Mouse (Mus musculus): ENCODE measurements at regions not wholly inside any gene's neighbourhood (a gene's known extent, or its start where the extent isn't known, plus 50 kb on each side); places are given as distances from the start of the nearest gene placed in this dataset.

DNA sequence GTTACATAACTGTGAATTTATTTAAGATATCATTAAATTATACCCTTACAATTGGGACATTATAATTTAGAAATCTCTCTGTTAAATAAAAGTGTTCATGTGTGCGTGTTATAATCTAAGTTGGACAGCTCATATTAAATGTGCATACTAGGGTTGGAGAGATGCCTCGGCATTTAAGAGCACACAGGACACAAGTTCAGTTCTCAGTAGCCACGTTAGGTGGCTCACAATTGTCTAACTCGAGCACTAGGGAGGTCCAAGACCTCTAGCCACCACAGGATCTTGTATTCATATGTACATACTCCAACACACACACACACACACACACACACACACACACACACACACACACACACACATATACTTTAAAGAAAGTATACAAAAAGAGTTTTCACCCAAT is 56.0 kb downstream of the Foxf2 start:
- WGBS: 81% methylated on average over 4 of the region's 4 CpGs
- H3K4me2 ChIP-seq (ENCODE audit: low read depth, low read length): no peak overlapping the region
- no peak overlapping the region for H3K27ac ChIP-seq (replicated peaks; ENCODE audit: low read depth, low read length)
- no peaks in the 10 kb centered on the region for H3K27me3 ChIP-seq (replicated peaks; ENCODE audit: control insufficient read depth, insufficient read depth, low read length)
- no peaks in the 10 kb centered on the region for H3K36me3 ChIP-seq (ENCODE audit: control insufficient read depth, insufficient read depth, low read length)
- no peak overlapping the region for H3K9ac ChIP-seq (ENCODE audit: low read depth, low read length)
- no peak for ATAC-seq (ENCODE audit: low read depth)
- H3K4me1 ChIP-seq (ENCODE audit: control insufficient read depth, insufficient read depth, low read length): no peaks in the 10 kb centered on the region
- no peak for DNase-seq (ENCODE audit: low spot score)
- H3K9me3 ChIP-seq (ENCODE audit: control insufficient read depth, low read length): no peaks in the 10 kb centered on the region
- H3K4me3 ChIP-seq (ENCODE audit: low read depth, low read length): no peak overlapping the region

DNA sequence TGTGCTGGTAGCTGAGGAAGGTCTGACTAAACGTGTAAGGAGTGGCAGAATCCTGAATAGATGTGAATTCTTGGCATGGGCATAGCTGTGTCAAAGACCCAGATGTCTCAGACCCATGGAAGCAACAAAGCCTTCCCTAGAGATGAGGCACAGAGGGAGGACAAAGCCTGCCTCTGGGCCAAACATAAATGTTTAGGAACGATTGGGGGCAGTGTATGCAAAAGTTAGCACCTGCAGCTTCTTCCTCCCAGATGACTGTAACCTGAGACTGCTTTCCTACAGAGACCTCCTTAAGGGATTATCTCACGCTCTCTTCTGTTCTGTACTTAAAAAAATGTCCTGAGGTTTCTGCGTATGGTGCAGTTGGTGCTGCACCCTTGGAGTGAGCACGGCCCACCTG is 57.7 kb downstream of the Foxf2 start:
- Histone ChIP-seq H3K9ac (ENCODE audit: low read depth, low read length) (no peak overlapping the region), H3K9me3 (ENCODE audit: control insufficient read depth, low read length) (no peaks in the 10 kb centered on the region), H3K36me3 (ENCODE audit: control insufficient read depth, insufficient read depth, low read length) (no peaks in the 10 kb centered on the region), H3K4me2 (ENCODE audit: low read depth, low read length) (no peak overlapping the region), H3K27me3 (replicated peaks; ENCODE audit: control insufficient read depth, insufficient read depth, low read length) (no peaks in the 10 kb centered on the region), H3K27ac (replicated peaks; ENCODE audit: low read depth, low read length) (no peak overlapping the region), H3K4me1 (ENCODE audit: control insufficient read depth, insufficient read depth, low read length) (no peaks in the 10 kb centered on the region), H3K4me3 (ENCODE audit: low read depth, low read length) (no peak overlapping the region)
- no peak for DNase-seq (ENCODE audit: low spot score)
- no peak; the same call in 1 of the 2 replicates for ATAC-seq (ENCODE audit: low read depth)
- WGBS: 40% methylated on average over 5 of the region's 5 CpGs

DNA sequence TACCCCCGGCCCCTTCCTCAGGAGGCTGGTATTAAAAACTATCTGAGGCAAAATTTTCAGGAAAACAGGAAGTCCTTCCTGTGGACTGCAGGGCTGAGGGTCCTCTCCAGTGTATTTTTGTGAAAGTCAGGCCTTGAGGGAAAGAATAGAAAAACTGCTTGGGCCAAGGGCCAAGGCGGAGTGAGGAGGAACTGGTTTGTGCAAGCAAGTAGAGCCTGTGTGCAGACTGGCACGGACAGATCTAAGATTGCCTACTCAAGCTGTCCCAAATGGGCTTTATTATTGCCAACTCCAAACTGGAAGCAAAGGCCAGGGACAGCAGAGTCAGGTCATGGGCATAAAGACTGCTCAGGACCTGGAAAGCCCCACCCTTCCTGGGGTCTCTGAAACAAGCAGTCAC is 62.9 kb downstream of the Foxf2 start:
- DNase-seq (ENCODE audit: low spot score) (no peak), ATAC-seq (ENCODE audit: low read depth) (no peak)
- Histone ChIP-seq H3K4me1 (ENCODE audit: control insufficient read depth, insufficient read depth, low read length) (no peaks in the 10 kb centered on the region), H3K27ac (replicated peaks; ENCODE audit: low read depth, low read length) (no peak overlapping the region), H3K9ac (ENCODE audit: low read depth, low read length) (no peak overlapping the region), H3K4me2 (ENCODE audit: low read depth, low read length) (no peak overlapping the region), H3K36me3 (ENCODE audit: control insufficient read depth, insufficient read depth, low read length) (no peaks in the 10 kb centered on the region), H3K9me3 (ENCODE audit: control insufficient read depth, low read length) (no peaks in the 10 kb centered on the region), H3K4me3 (ENCODE audit: low read depth, low read length) (no peak overlapping the region), H3K27me3 (replicated peaks; ENCODE audit: control insufficient read depth, insufficient read depth, low read length) (no peaks in the 10 kb centered on the region)
- 78% methylated on average over 3 of the region's 3 CpGs for WGBS

DNA sequence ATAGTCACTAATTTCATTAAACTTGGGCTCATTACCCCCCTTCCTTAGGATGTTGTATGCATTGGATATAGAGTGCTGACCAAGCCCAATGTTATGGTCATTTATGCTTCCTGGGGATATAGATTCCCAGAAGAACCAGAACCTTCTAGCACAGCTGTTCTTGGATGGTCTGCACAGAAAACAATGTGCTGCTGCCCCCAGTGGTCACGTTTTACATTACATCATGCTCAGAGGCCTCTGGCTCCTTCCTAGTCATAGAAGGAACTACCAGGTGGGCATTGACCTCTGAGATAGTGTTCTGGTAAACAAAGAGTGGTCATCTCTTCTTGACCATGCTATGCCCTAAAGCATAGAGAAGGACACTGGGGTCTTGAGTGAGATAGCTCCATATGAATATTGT is 63.7 kb downstream of the Foxf2 start:
- WGBS: 0% methylated on average over 1 of the region's 1 CpGs
- Histone ChIP-seq H3K4me1 (ENCODE audit: control insufficient read depth, insufficient read depth, low read length) (no peaks in the 10 kb centered on the region), H3K27me3 (replicated peaks; ENCODE audit: control insufficient read depth, insufficient read depth, low read length) (no peaks in the 10 kb centered on the region), H3K9ac (ENCODE audit: low read depth, low read length) (no peak overlapping the region), H3K4me2 (ENCODE audit: low read depth, low read length) (no peak overlapping the region), H3K4me3 (ENCODE audit: low read depth, low read length) (no peak overlapping the region), H3K27ac (replicated peaks; ENCODE audit: low read depth, low read length) (no peak overlapping the region), H3K9me3 (ENCODE audit: control insufficient read depth, low read length) (no peaks in the 10 kb centered on the region), H3K36me3 (ENCODE audit: control insufficient read depth, insufficient read depth, low read length) (no peaks in the 10 kb centered on the region)
- ATAC-seq (ENCODE audit: low read depth): no peak
- DNase-seq (ENCODE audit: low spot score): no peak

GRCm38 (mm10) chr13:31695725-31696124 is 70.1 kb downstream of the Foxf2 start:
- Histone ChIP-seq H3K36me3 (ENCODE audit: control insufficient read depth, insufficient read depth, low read length) (no peaks in the 10 kb centered on the region), H3K27me3 (replicated peaks; ENCODE audit: control insufficient read depth, insufficient read depth, low read length) (no peaks in the 10 kb centered on the region), H3K9me3 (ENCODE audit: control insufficient read depth, low read length) (no peaks in the 10 kb centered on the region), H3K9ac (ENCODE audit: low read depth, low read length) (no peak overlapping the region), H3K4me2 (ENCODE audit: low read depth, low read length) (no peak overlapping the region), H3K4me1 (ENCODE audit: control insufficient read depth, insufficient read depth, low read length) (no peaks in the 10 kb centered on the region), H3K27ac (replicated peaks; ENCODE audit: low read depth, low read length) (no peak overlapping the region), H3K4me3 (ENCODE audit: low read depth, low read length) (no peak overlapping the region)
- no peak for ATAC-seq (ENCODE audit: low read depth)
- DNase-seq (ENCODE audit: low spot score): peak; percentile 24
- WGBS: 64% methylated on average over 7 of the region's 7 CpGs

- no peak overlapping the region for H3K27ac ChIP-seq (replicated peaks; ENCODE audit: low read depth, low read length)
- no peak for DNase-seq (ENCODE audit: low spot score)
- H3K27me3 ChIP-seq (replicated peaks; ENCODE audit: control insufficient read depth, insufficient read depth, low read length): no peaks in the 10 kb centered on the region
- no peaks in the 10 kb centered on the region for H3K9me3 ChIP-seq (ENCODE audit: control insufficient read depth, low read length)
- no peak overlapping the region for H3K4me3 ChIP-seq (ENCODE audit: low read depth, low read length)
- no peaks in the 10 kb centered on the region for H3K4me1 ChIP-seq (ENCODE audit: control insufficient read depth, insufficient read depth, low read length)
- H3K36me3 ChIP-seq (ENCODE audit: control insufficient read depth, insufficient read depth, low read length): no peaks in the 10 kb centered on the region
- no peak for ATAC-seq (ENCODE audit: low read depth)
- H3K4me2 ChIP-seq (ENCODE audit: low read depth, low read length): no peak overlapping the region
- 69% methylated on average over 1 of the region's 1 CpGs for WGBS
- H3K9ac ChIP-seq (ENCODE audit: low read depth, low read length): no peak overlapping the region
These were observed 78.6 kb downstream of the Foxf2 start for GRCm38 (mm10) chr13:31704199-31704598.

DNA sequence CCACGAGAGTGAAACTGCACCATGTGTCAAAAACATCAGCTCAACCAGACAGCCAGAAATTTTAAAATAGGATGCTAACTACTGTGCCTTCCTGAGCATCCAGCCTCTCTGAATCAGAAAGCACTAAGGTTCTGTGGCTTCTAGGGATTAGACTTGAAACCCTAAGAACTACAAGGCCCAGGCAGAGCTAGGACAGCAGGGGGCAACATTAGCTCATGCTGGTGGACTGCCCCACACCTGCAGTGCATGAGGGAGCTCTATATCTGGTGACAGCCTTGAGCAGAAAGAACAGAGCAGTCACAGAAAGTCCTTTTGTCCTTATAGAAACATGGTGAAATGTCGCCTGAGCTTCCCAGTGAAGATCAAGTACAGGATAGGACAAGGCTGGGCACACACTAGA is 79.8 kb downstream of the Foxf2 start:
- H3K9me3 ChIP-seq (ENCODE audit: control insufficient read depth, low read length): no peaks in the 10 kb centered on the region
- H3K4me3 ChIP-seq (ENCODE audit: low read depth, low read length): no peak overlapping the region
- no peak overlapping the region for H3K27ac ChIP-seq (replicated peaks; ENCODE audit: low read depth, low read length)
- H3K4me1 ChIP-seq (ENCODE audit: control insufficient read depth, insufficient read depth, low read length): no peaks in the 10 kb centered on the region
- H3K27me3 ChIP-seq (replicated peaks; ENCODE audit: control insufficient read depth, insufficient read depth, low read length): no peaks in the 10 kb centered on the region
- 67% methylated on average over 2 of the region's 2 CpGs for WGBS
- ATAC-seq (ENCODE audit: low read depth) (no peak), DNase-seq (ENCODE audit: low spot score) (peak; percentile 36)
- no peak overlapping the region for H3K4me2 ChIP-seq (ENCODE audit: low read depth, low read length)
- H3K36me3 ChIP-seq (ENCODE audit: control insufficient read depth, insufficient read depth, low read length): no peaks in the 10 kb centered on the region
- H3K9ac ChIP-seq (ENCODE audit: low read depth, low read length): no peak overlapping the region

DNA sequence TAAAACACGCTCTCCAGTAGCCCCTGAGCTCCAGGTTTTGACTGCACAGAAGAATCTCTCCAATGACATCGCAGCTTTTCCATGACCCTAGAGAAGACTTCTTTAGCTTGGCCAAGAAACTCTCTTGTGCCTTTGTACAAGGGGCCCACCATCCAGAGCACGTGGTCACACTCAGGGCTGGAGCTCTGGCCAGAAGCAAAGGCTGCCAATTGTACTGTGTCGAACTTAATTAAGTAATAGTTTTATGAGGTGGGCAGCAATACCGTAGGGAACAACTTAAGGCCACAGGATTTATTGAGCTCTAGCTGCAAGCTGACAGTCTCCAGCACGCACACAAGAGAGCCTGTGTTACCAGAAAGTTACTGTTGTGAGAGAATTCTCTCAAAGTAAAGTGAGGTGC is 85.1 kb downstream of the Foxf2 start:
- no peak for ATAC-seq (ENCODE audit: low read depth)
- H3K4me2 ChIP-seq (ENCODE audit: low read depth, low read length): no peak overlapping the region
- no peaks in the 10 kb centered on the region for H3K36me3 ChIP-seq (ENCODE audit: control insufficient read depth, insufficient read depth, low read length)
- H3K9me3 ChIP-seq (ENCODE audit: control insufficient read depth, low read length): no peaks in the 10 kb centered on the region
- H3K4me3 ChIP-seq (ENCODE audit: low read depth, low read length): no peak overlapping the region
- no peak overlapping the region for H3K27ac ChIP-seq (replicated peaks; ENCODE audit: low read depth, low read length)
- WGBS: 64% methylated on average over 6 of the region's 6 CpGs
- H3K27me3 ChIP-seq (replicated peaks; ENCODE audit: control insufficient read depth, insufficient read depth, low read length): no peaks in the 10 kb centered on the region
- no peaks in the 10 kb centered on the region for H3K4me1 ChIP-seq (ENCODE audit: control insufficient read depth, insufficient read depth, low read length)
- no peak overlapping the region for H3K9ac ChIP-seq (ENCODE audit: low read depth, low read length)
- no peak for DNase-seq (ENCODE audit: low spot score)

DNA sequence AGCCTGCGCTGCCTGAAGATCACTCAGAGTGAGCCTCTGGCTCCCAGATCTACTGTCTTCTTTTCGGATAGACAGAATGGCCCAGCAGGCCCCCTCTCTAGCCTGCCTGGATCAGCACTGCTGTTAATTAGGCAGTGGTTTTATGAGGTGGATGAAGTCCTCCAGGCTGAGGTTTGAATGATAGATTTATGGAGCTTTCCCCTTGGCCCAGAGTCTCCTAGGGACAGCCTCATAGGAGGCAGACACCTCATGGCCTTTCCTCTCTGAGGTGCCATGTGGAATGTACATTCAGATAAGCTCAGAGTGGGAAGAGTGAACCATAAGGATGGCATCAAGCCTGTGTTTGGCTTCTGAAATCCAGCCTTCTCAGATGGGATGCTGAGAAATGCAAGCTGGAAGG is 90.1 kb downstream of the Foxf2 start:
- no peaks in the 10 kb centered on the region for H3K27me3 ChIP-seq (replicated peaks; ENCODE audit: control insufficient read depth, insufficient read depth, low read length)
- H3K9ac ChIP-seq (ENCODE audit: low read depth, low read length): no peak overlapping the region
- no peak overlapping the region for H3K27ac ChIP-seq (replicated peaks; ENCODE audit: low read depth, low read length)
- no peaks in the 10 kb centered on the region for H3K9me3 ChIP-seq (ENCODE audit: control insufficient read depth, low read length)
- DNase-seq (ENCODE audit: low spot score): no peak
- no peaks in the 10 kb centered on the region for H3K4me1 ChIP-seq (ENCODE audit: control insufficient read depth, insufficient read depth, low read length)
- H3K36me3 ChIP-seq (ENCODE audit: control insufficient read depth, insufficient read depth, low read length): no peaks in the 10 kb centered on the region
- WGBS: 78% methylated on average over 2 of the region's 2 CpGs
- H3K4me3 ChIP-seq (ENCODE audit: low read depth, low read length): no peak overlapping the region
- H3K4me2 ChIP-seq (ENCODE audit: low read depth, low read length): no peak overlapping the region
- ATAC-seq (ENCODE audit: low read depth): no peak
